Mouse (Mus musculus) urinary bladder, postnatal 25 days (tissue): ENCODE results near the gene Prkar1a.
"Not testable (repeated sequence)": the region's sequence is repeated elsewhere in the genome, so short reads cannot be mapped to it uniquely, and the experiment has no call there.

Source experiments
- DNase-seq: peaks from one replicate; pipeline ENCODE4 v3.0.0; 2022; ENCODE audit warnings: low spot score

The Prkar1a gene

GRCm38 (mm10) chr11:109641498-109642222 is 7.5 kb upstream of the Prkar1a start:
- DNase-seq = no peak

GRCm38 (mm10) chr11:109648510-109648909 is 695 bp upstream of the Prkar1a start:
- no peak for DNase-seq

- DNase-seq = peak; percentile 52
Observed at GRCm38 (mm10) chr11:109649975-109650701, 933 bp downstream of the Prkar1a start.

- peak; percentile 87 for DNase-seq
Observed at GRCm38 (mm10) chr11:109650788-109651565, 1.8 kb downstream of the Prkar1a start.

- peak; percentile 19 for DNase-seq
Observed at GRCm38 (mm10) chr11:109651566-109652024, 2.4 kb downstream of the Prkar1a start.

GRCm38 (mm10) chr11:109652505-109652904 is 3.3 kb downstream of the Prkar1a start:
- DNase-seq = no peak

GRCm38 (mm10) chr11:109653201-109653600 is 4.0 kb downstream of the Prkar1a start:
- no peak for DNase-seq

- no peak for DNase-seq
Observed at GRCm38 (mm10) chr11:109654581-109654980, 5.4 kb downstream of the Prkar1a start.

- DNase-seq = no peak
Observed at GRCm38 (mm10) chr11:109656232-109656631, 7.0 kb downstream of the Prkar1a start.

- DNase-seq = not testable (repeated sequence)
Observed at GRCm38 (mm10) chr11:109660526-109660925, 11.3 kb downstream of the Prkar1a start.

GRCm38 (mm10) chr11:109664293-109664692 is 15.1 kb downstream of the Prkar1a start:
- DNase-seq = no peak

- DNase-seq = no peak
Observed at GRCm38 (mm10) chr11:109665424-109665823, 16.2 kb downstream of the Prkar1a start.

- DNase-seq = no peak
Observed at GRCm38 (mm10) chr11:109666411-109666810, 17.2 kb downstream of the Prkar1a start.

- DNase-seq = no peak
Observed at GRCm38 (mm10) chr11:109667371-109667770, 18.2 kb downstream of the Prkar1a start.

GRCm38 (mm10) chr11:109668115-109668725 is 19.0 kb downstream of the Prkar1a start:
- DNase-seq = no peak

GRCm38 (mm10) chr11:109669149-109669708 is 20.0 kb downstream of the Prkar1a start:
- DNase-seq = no peak

- no peak for DNase-seq
Observed at GRCm38 (mm10) chr11:109670026-109670916, 21.1 kb downstream of the Prkar1a start.

- no peak for DNase-seq
Observed at GRCm38 (mm10) chr11:109671136-109672020, 22.2 kb downstream of the Prkar1a start.

- DNase-seq = no peak
Observed at GRCm38 (mm10) chr11:109672021-109672324, 22.8 kb downstream of the Prkar1a start.

- DNase-seq = no peak
Observed at GRCm38 (mm10) chr11:109672396-109672795, 23.2 kb downstream of the Prkar1a start.
